Mouse (Mus musculus): ENCODE measurements around the gene Pbx1. TPM values are rescaled to one million over a fixed set of nuclear protein-coding genes. Genes with fewer than 3 reads are reported as not detected.

The Pbx1 gene
- total and polyA plus RNA-seq, 3 experiments = 0.10 TPM; not detected in 2

DNA sequence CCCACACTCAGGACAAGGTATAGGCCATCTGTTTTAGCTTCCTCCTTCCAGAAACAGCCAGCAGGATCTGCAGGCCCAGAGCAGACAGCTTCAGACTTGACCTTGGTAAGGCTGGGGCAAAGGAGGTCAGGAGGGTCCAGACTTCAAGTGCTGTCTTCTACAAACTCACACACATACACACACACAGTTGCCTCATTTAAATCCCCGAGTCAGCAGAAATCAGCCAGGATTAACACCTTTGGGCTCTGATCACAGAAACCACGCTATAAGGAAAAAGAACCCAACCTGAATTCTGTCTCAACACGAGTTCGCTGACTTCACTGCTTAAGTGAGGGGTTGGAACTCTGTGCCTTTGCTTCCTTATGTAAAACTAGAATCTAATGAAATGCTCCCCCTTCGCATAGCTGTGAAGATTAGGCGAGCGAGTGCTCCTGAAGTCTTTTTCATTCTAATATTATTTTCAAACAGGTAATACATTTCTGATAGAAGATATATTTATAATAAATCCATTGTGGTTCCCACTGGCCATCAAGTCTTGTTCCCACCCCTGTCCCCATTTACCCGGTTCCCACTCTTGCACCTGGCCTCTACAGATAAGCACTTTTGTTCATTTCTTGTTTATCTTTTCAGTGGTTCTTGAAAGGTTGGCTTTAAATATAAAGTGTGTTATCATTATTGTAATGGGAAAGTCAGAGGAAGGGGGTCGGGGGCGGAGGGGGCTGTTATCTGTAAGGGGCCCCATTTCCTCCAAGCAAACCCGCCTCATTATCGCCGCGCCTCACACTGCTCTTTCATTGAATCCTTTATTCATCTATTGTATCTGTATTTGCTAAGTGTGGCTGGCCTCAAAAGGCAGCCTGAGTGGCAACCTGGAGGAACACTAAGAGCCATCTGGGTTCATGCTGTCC is 124.5 kb downstream of the Pbx1 start:
- Histone ChIP-seq H3K9ac (ENCODE audit: control insufficient read depth, low read depth, low read length, poor library complexity, severe bottlenecking) (peak overlapping the region; percentile 1; the same call in 1 of the 2 replicates), H3K27me3 (ENCODE audit: control insufficient read depth in 1 of 2, insufficient read depth in 2 of 2, low read length in 2 of 2) (no peaks in the 10 kb centered on the region), H3K36me3 (ENCODE audit: control insufficient read depth in 1 of 2, insufficient read depth in 2 of 2, low read length in 2 of 2) (peaks cover 0 to 30% of the 10 kb centered on the region in 2 experiments; a peak in 2 of 4 replicates), H3K4me1 (ENCODE audit: control insufficient read depth in 1 of 2, insufficient read depth in 2 of 2, low read length in 2 of 2) (peaks cover 31 to 38% of the 10 kb centered on the region in 2 experiments), H3K4me3 (ENCODE audit: control insufficient read depth in 1 of 2, insufficient read depth in 1 of 2, low read depth in 2 of 2, low read length in 2 of 2) (no peak overlapping the region; a peak in 1 of 4 replicates), H3K79me2 (ENCODE audit: control insufficient read depth, insufficient read depth, low read length, poor library complexity) (no peaks in the 10 kb centered on the region), H3K9me3 (replicated peaks; ENCODE audit: insufficient read depth, low read length) (no peaks in the 10 kb centered on the region), H3K27ac (ENCODE audit: control insufficient read depth, low read depth, low read length) (peak overlapping the region; percentile 90)
- DNase-seq (ENCODE audit: low read depth, low spot score) = peak; percentile 91
- TF ChIP-seq MYC (IDR thresholded peaks at IDR 0.05; ENCODE audit: low read depth, low read length) (peak; percentile 73; the same call in 1 of the 2 replicates), GATA1 (IDR thresholded peaks at IDR 0.05; ENCODE audit: low read depth, low read length) (peak; percentile 96), MXI1 (IDR thresholded peaks at IDR 0.05; ENCODE audit: low read depth, low read length) (peak; percentile 66; the same call in 1 of the 2 replicates), NELFE (IDR thresholded peaks at IDR 0.05; ENCODE audit: low read depth, low read length) (0 out of 2 replicates have a peak, but pooled peaks have one; percentile 34), POLR2AphosphoS5 (IDR thresholded peaks at IDR 0.05; ENCODE audit: borderline replicate concordance, low read depth, low read length) (no peak), E2F4 (IDR thresholded peaks at IDR 0.05; ENCODE audit: borderline replicate concordance, low read depth, low read length) (peak; percentile 61; the same call in 1 of the 2 replicates), TCF12 (IDR thresholded peaks at IDR 0.05; ENCODE audit: low read depth, low read length) (peak; percentile 100), USF2 (IDR thresholded peaks at IDR 0.05; ENCODE audit: borderline replicate concordance in 1 of 2, insufficient read depth in 1 of 2, low read depth in 1 of 2, low read length in 2 of 2) (no peak), UBTF (IDR thresholded peaks at IDR 0.05; ENCODE audit: borderline replicate concordance, insufficient read depth, low read depth, low read length) (no peak), RAD21 (IDR thresholded peaks at IDR 0.05; ENCODE audit: low read depth, low read length) (no peak), POLR2A (IDR thresholded peaks at IDR 0.05; ENCODE audit: control insufficient read depth in 1 of 2, insufficient read depth in 1 of 2, low read depth in 1 of 2, low read length in 2 of 2, poor library complexity in 1 of 2) (no peak), ZMIZ1 (IDR thresholded peaks at IDR 0.05; ENCODE audit: low read depth, low read length) (peak; percentile 88), TBP (IDR thresholded peaks at IDR 0.05; ENCODE audit: low read depth, low read length) (no peak; the same call in 1 of the 2 replicates), EP300 (IDR thresholded peaks at IDR 0.05; ENCODE audit: low read depth in 1 of 2, low read length in 2 of 2) (peak; percentile 96 to 100), BHLHE40 (IDR thresholded peaks at IDR 0.05; ENCODE audit: borderline replicate concordance, low read depth, low read length) (peak; percentile 72; the same call in 1 of the 2 replicates), GABPA (IDR thresholded peaks at IDR 0.05; ENCODE audit: low read depth, low read length) (no peak), SMC3 (IDR thresholded peaks at IDR 0.05; ENCODE audit: low read depth, low read length) (0 out of 2 replicates have a peak, but pooled peaks have one; percentile 4), JUND (IDR thresholded peaks at IDR 0.05; ENCODE audit: low read depth, low read length) (0 out of 2 replicates have a peak, but pooled peaks have one; percentile 42), CHD2 (IDR thresholded peaks at IDR 0.05; ENCODE audit: low read length) (peak; percentile 51), MEF2A (IDR thresholded peaks at IDR 0.05; ENCODE audit: extremely low read depth, insufficient replicate concordance, low read depth, low read length, poor library complexity, severe bottlenecking) (peak; percentile 95), SIN3A (IDR thresholded peaks at IDR 0.05; ENCODE audit: low read length) (peak; percentile 94), ZC3H11A (IDR thresholded peaks at IDR 0.05; ENCODE audit: low read depth, low read length) (peak; percentile 5; the same call in 1 of the 2 replicates), KAT2A (conservative IDR thresholded peaks at IDR 0.05; ENCODE audit: low read depth, low read length) (peak; percentile 55), ELF1 (IDR thresholded peaks at IDR 0.05; ENCODE audit: low read depth, low read length) (0 out of 2 replicates have a peak, but pooled peaks have one; percentile 25), HCFC1 (IDR thresholded peaks at IDR 0.05; ENCODE audit: low read depth, low read length) (peak; percentile 59), MAZ (IDR thresholded peaks at IDR 0.05; ENCODE audit: low read depth, low read length) (peak; percentile 99), MAFK (IDR thresholded peaks at IDR 0.05; ENCODE audit: borderline replicate concordance, low read depth, low read length) (peak; percentile 90), NRF1 (IDR thresholded peaks at IDR 0.05; ENCODE audit: insufficient read depth, low read depth, low read length, poor library complexity, severe bottlenecking) (no peak), RCOR1 (IDR thresholded peaks at IDR 0.05; ENCODE audit: low read depth, low read length) (peak; percentile 95), ETS1 (IDR thresholded peaks at IDR 0.05; ENCODE audit: low read depth, low read length) (peak; percentile 96), MYB (IDR thresholded peaks at IDR 0.05; ENCODE audit: low read depth, low read length) (peak; percentile 76), ZNF384 (IDR thresholded peaks at IDR 0.05; ENCODE audit: low read depth, low read length) (peak; percentile 51), POLR2AphosphoS2 (IDR thresholded peaks at IDR 0.05; ENCODE audit: low read length) (peak; percentile 77), MAX (IDR thresholded peaks at IDR 0.05; ENCODE audit: low read length) (no peak)

All from MEL (cell line).